Mouse (Mus musculus): ENCODE results near the gene Ccdc158.

GRCm38 (mm10) chr5:92604452-92605247, 70.4 kb downstream of the Ccdc158 start:
- TF ChIP-seq CTCF (conservative IDR thresholded peaks at IDR 0.05; ENCODE audit: insufficient read depth, insufficient read length, low read depth, low read length) (no peak), POLR2A (IDR thresholded peaks at IDR 0.05; ENCODE audit: low read depth, low read length) (no peak)

Data from kidney, adult 2 months (tissue).